Mouse (Mus musculus): ENCODE measurements around the gene Zmym6.
"Not testable (repeated sequence)": the region's sequence is repeated elsewhere in the genome, so short reads cannot be mapped to it uniquely, and the experiment has no call there.

Gene Zmym6

DNA sequence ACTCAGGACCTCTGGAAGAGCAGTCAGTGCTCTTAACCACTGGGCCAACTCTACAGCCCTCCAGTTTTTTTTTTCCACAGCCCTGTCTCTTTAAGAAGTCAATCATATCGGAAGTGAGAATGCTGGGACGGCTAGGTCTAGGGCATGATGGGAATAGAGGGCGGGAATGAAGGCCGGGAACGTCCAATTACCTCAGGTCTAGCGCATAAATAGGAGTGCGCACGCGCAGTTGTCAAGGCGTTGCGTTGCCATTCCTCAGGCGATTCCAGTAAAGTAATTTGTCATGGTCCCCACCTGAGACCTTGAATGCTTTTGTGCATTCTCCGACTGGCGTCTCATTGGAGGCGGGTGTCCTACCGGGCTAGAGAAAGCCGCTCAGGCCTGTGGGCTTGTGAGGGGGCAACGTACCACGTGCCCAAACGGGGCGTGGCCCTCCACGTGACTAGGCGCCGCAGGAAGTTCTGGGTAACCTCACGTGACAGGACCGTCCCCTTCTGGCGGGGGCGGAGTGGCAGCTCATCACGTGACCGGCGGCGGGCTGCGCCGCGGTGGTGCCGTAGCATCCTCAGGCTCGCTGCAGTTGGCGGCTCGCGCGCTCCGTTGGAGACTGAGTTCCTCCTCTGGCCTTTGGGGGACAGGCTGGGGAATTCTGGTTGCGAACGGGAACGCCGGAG lies at the start of gene Zmym6:
TSS of gene Zmym6 (plus strand) at position 509 of the 674 bp plus-strand sequence.
- peak; percentile 93 for DNase-seq

DNA sequence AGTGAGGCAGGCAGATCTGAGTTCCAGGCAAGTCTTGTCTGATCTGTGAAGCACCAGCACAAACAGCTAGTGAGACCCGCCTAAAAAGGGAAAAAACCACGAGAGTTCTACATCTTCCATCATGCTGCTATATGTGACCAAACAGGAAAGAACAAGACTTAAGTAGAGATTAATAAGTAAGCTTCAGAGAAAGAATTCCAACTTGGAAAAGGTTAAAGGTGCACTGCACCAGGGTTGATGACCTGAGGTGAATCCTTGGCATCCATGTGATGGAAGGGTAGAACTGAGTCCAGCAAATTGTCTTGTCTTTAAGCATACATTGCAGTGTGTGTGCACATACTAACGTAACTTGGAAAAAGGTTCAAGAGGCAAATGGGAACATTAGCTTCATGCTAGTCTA lies 40.0 kb upstream of the Zmym6 start:
- peak; percentile 33 to 45 for DNase-seq

DNA sequence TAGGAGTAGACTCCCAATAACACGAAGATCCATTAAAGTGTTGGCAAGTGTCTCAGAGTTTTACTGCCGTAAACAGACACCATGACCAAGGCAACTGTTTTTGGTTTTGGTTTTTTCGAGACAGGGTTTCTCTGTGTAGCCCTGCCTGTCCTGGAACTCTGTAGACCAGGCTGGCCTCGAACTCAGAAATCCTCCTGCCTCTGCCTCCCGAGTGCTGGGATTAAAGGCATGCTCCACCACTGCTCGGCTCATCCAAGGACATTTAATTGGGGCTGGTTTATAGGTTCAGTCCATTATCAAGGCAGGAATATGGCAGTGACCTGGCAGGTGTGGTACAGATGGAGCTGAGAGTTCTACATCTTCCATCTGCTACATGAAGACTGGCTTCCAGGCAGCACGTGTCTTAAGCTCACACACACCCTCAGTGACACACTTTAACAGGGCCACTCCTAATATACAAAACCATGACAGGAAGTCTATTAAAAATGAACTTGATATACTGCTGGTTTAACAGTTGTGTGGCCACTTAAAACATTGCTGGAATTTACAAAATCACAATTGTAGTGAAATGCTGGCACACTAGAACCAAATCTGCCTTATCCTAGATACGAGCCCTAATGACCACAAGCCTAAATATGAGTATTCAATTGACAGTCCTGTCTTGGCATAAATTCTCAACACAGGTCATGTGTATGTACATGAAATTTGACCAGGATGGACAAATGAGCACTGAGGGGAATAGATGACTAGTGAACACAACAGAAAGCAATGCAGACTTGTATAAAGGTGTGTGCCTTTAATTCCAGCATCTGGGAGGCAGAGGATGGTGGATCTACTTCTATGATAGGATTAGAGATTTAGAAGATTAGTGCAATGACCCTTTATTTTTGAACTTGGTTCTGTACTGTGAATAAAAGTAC lies 39.0 kb upstream of the Zmym6 start:
- no peak for DNase-seq

DNA sequence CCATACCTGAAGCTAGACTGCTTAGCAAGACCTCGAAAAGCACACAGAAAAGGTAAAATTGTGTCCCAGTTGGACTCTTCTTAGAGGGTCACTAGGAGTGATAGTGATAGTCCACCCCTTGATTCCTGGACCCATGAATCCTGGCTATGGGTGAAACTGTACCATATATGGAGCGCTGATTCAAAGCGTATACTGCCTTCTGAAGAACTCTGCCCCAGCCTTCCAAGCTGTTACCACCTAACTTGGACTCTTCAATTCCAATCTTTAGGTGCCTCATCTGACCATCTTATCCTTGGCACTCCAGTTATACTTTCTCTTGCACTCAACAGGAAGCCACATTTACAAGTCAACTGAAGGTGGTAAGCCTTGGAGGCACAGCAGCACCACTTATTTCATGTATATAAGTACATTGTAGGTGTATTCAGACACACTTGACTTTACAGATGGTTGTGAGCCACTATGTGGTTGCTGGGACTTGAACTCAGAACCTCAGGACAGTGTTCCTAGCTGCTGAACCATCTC lies 38.3 kb upstream of the Zmym6 start:
- DNase-seq: no peak

DNA sequence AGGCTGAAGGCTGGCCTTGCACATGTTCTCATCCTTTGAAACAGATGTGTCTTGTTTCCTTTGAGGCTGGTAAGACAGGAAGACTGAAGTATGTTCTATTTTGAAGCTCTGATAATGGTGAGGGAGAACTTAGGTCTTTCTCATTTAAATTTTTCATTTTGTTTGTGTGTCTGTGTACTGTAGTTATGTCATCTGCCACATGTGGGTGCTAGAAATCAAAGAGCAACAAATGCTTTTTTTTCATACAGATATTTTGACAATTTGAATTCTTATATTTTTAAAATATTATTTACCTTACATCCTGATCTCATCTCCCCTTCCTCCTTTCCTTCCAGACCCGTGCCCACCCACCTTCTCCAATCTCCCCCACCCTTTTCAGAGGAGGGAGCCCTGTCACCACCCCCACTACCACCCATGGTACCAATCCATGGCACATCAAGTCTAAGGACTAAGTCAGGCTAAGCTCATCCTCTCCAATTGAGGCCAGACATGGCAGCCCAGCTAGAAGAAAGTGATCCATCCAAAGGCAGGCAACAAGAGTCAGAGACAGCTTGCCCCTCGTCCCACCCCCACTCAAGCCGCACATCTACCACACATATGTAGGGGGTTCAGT lies 37.2 kb upstream of the Zmym6 start:
- DNase-seq: no peak

DNA sequence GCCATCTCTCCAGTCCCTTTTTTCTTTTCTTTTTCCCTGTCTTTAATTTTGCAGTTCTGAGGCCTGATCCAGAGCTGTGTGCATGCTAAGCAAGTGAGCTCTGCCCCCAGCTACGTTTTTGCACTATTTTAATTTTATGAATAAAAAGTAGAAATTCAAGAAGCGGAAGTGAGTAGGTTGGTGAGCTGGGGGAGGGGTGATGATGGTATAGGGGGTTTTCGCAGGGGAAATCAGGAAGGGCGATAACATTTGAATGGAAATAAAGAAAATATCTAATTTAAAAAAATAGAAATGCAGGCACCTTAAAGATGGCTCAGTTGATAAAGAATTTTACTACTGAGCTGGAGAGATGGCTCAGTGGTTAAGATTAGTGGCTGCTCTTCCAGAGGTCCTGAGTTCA lies 33.6 kb upstream of the Zmym6 start:
- DNase-seq: no peak

DNA sequence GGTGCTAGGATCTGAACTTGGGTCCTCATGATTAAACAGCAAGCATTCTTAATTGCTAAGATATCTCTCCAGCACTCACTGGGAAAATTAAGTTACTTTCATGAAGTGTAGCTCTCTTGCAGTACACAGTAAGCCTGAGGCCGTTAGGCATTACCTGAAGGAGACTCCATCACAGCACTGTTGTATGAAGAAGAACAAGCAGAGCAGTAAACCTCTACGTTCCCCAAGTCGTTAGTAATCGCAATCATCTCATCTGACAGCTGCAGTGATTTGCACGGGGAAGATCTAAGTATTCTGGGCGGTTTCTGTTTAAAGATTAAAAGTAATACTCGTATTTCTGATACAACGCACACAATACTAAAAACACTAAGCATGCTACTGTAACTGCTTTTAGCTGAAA lies 26.1 kb upstream of the Zmym6 start:
- no peak for DNase-seq

DNA sequence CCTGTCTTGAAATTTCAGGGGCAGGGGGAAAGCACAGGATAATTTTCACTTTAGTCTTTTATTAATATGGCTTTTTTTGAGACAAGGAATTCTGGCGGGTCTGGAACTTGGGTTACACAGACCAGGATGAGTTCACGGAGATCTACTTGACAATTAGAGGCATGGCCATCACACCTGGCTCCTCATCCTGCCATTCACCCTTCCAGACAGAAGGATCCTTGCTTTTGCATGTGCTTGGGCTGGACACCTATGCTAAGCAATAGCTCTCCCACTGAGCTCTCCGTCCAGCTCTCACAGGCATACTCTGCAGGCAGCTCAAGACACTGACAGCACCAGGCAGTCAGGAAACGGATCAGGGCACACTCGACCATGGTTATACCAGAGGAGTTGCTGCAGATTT lies 24.1 kb upstream of the Zmym6 start:
- DNase-seq: no peak

DNA sequence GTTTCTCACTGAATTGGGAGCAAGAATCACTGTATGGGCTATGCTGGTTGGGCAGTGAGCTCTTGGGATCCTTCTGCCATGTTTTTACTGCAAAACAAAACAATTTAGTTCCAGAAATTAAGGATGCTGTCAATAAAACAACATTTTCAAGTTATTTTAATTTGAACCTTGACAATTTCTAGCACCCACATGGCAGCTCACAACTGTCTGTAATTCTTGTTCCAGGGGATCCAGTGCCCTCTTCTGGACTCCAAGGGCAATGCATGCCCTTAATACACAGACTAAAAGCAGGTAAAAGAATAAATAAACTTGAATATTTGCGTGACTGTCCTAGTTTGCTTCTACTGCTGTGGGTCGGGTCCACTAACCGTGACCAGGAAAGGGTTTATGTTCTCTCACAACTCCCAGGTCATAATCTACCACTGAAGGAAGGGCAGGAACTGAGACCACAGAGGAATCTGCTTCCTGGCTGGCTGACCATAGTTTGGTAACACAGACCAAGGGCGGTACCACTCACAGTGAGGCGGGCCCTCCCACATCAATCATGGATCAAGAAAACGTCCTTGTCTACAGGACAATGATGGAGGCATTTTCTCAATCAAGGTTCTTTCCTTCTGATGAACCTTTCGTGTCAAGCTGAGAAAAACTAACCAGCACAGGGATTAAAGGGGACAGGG lies 22.5 kb upstream of the Zmym6 start:
- DNase-seq: no peak

DNA sequence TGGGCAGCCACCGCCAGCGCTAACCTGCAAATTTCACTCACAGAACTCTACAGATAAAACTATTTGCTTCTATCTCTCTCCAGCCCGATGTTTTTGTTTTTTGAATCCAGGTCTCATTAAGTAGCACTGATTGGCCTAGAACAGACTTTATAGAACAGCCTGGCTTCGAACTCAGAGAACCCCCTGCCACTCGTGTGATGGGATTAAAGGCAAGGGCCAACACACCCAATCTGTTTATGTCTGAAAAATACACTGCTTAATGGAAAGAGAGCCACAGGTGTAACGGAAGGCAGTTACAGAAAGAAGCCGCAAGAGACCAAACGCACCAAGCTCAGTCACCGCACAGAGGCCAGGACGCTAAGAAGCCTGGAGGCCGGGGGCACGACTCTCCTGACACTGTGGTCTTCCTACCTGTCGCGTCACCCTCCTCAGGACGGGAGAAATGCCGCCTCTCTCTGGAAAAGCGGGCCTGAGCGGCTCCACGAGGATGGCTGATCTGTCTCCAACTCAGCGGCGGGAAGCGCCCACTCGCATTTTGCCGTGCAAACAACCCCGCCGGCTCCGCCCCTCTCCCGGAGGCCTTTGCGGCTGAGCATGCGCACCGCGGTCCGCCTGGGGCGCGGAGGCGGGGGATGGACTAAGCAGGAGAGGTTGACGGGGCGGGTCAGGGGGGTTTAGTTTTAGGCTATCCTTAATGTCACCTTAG lies 16.4 kb upstream of the Zmym6 start, which contains the start of gene Zmym1:
TSS of gene Zmym1 (minus strand) at position 568 of the 706 bp plus-strand sequence.
- peak; percentile 86 to 89 for DNase-seq

DNA sequence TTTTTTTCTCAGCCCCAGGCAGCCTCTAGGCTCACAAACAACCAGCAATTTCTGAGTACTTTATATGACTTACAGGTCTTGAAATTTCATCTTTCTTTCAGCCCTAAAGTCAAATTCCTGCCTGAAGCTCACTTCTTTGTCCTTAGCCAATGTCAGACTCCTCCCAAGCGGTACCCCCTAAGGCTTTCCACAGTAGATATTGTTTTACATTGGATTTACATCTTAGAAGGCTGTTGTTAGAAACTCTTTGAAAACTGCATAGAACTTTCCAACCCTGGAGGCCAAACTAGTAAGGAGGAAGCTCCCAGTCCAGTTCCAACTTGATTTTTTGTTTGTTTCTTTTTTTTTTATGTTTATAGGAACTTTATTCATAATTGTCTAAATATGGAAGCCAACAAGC lies 13.1 kb upstream of the Zmym6 start:
- no peak for DNase-seq

DNA sequence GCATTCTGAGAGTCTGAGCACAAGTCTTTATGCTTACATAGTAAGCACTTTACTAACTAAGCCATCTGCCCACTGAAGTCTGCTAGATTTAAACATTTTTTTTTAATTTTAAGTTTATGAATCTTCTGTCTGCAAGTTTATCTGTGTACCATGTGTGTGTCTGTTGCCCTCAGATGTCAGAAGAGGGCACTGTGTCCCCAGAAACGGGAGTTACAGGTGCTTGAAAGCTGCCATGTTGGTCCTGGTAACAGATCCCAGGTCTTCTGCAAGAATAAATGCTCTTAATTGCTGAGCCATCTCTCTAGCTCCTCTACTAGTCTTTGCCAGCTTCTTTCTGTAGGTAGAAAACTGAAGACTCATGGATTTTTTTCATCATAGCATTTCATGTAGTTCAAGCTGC lies 2.3 kb upstream of the Zmym6 start:
- no peak for DNase-seq

DNA sequence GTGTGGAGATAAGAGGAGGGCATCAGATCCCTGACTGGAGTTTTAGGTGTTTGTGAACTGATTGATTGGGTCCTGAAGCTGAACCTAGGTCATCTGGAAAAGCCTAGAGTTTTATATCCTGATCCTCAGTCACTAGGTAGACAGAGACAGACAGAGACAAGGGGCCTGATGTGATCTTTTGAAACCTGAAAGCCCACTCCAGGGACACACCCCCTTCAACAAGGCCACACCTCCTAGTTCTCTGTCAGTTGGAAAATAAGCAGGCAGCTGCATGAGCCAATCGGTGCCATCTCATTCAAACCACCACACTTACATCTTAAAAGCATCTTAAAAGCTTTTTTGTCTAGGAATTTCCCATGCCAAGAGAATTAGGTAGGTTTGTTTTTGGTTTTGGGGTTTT lies 3.6 kb downstream of the Zmym6 start:
- DNase-seq: no peak

DNA sequence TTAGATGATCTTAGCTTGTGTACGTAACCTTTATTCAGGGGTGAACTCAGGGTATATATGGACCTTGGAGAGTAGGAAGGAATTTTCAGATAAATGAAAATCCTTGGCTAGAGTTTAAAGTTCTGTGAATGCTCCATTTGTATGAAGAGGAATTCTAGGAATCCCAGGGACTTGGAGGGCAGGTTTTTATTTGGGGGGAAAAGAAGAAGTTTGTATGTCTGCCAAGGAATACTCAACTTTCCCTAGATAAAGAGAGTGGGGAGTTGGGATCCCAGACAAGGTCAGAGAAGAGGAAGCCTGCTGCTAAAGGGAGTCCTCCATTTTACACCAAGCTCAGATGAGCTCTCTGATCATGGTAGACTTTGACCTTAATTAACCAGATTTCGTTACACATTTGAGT lies 5.9 kb downstream of the Zmym6 start:
- no peak for DNase-seq

DNA sequence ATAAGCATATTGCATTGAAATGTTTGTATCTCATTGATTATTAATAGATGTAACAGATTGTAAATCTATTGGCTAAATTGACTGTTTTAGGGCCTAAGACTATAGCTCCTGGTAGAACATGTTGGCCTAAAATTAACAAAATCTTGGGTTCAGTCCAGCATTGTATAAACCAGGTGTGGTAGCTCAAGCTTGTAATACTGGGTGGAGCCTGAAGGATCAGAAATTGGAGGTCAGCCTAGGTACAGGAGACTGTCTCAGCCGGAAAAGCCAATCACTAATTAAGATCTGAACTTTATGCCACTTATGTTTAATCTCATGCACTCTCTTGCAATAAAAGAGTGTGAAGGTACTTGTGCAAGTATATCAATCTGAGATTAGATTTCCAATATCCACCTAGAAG lies 8.6 kb downstream of the Zmym6 start:
- DNase-seq: no peak

DNA sequence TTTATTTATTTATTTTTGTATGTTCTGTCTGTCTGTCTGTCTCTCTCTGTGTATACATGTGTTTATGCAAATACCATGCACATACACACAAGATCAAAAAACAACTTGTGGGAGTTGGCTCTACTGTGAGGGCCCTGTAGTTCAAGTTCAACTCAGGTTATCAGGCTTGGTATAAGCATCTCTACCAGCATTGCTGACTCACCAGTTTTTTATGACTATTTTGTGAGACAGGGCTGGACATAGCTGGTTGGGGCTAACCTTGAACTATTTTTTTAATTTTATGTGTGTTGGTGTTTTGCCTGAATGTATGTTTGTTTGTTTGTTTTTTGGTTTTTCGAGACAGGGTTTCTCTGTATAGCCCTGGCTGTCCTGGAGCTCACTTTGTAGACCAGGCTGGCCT lies 14.0 kb downstream of the Zmym6 start:
- DNase-seq: no peak

DNA sequence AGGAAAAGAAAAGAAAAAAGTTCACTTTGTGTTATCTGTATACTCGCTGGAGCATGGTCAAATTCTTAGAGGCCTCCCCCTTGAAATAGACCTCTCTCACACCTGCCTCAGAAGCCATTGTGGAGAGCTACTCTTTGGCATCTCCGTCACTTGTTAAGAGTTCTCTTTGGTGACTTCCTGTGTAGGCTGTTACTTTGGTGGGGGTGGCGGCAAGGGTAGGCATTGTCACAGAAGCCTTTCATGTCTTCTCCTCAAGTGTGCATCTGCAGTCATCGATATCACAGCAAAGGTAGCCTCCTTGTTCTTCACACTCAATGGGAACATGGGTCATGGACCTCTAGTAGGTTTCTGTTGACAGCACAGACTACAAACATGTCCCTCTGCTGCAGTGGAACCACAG lies 17.9 kb downstream of the Zmym6 start:
- DNase-seq: no peak

DNA sequence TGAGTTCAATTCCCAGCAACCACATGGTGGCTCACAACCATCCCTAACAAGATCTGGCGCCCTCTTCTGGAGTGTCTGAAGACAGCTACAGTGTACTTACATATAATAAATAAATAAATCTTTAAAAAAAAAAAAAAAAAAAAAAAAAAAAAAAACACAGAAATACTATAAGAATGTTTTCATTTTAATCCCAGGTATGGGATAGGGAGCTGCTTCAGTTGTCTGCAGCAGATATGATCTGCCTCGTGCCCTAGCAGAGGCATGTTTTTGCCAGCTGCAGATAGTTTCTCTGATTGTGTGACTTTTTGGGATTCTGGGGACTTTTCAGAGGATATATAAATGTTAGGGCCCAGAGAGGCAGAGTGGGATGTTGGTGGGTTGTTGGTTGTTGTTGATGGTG lies 22.4 kb downstream of the Zmym6 start:
- DNase-seq: not testable (repeated sequence)

DNA sequence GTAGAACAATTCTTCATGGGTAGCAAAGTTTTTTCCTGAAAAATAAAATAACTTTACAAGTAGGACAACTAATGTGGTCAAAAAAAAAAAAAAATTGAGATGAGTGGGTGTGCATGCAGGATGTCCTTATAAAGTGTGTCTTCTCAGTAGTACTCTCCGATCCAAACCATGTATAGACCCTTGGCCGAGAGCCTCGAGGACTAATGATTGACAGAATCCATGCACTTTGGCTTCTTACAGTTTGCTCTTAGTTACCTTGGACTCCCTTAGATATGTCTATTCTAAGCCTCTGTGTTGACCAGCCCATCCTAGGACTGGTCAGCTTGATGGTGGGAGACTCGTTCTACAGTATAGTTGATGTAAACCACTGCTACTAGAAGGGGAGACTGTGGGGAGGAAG lies 30.4 kb downstream of the Zmym6 start:
- peak; percentile 57 to 75 for DNase-seq

DNA sequence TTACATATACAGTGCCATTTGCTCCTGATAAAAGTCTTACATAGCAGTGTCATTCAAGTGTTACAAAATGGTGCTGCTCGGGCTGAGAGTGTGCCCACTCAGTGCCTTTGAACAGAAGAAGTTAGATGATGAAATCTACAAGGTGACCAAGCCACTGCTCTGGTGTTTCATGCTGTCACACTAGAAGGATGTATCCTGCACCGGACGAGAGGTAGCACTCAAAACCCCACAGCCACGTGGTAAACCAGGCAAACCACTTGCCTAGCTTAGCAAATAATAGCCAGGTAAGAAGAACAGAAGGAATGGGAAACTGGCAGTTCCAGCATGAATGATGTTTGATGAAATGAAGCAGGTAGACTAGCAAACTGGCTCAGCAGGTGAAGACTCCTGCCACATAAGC lies 33.4 kb downstream of the Zmym6 start:
- no peak for DNase-seq

DNA sequence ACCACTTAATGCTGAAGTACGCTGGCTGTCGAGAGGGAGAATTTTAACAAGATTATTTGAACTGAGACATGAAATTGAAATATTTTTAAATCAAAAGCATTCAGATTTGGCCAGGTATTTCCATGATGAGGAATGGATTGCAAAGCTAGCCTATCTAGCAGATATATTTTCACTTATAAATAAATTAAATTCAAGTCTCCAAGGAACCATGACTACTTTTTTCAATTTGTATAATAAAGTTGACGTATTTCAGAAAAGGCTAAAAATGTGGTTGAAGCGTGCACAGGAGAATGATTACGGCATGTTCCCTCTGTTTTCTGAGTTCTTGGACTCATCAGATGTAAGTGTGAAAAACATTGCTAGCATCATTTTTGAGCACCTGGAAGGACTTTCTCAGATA lies 46.2 kb downstream of the Zmym6 start, which contains the start of gene Tmem35b:
TSS of gene Tmem35b (plus strand) at position 301 of the 400 bp plus-strand sequence.
- no peak for DNase-seq

DNA sequence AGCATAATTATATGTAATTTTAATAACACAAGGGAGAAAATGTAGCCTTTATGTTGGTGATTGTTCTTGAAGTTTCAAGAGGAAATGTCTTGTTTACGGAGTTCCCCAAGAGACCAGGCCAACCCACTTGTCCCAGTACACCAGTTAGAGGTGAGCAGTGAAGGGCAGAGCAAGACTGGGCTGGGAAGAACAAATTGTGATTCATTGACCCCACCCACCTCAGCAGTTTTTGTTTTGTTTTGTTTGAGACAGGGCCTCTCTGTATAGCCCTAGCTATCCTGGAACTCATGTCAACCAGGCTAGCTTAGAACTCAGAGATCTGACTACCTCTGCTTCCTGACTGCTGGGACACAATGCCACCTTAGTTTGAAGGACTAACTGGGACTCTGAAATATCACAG lies 47.1 kb downstream of the Zmym6 start:
- no peak for DNase-seq

All from kidney, adult 8-10 months (tissue).